Mouse (Mus musculus): ENCODE results near the gene Vcl.

Gene Vcl

GRCm38 (mm10) chr14:20928848-20929745 is at the start of gene Vcl:
Gene Vcl (plus strand): TSS chr14:20929398.
- DNase-seq = peak; percentile 99

DNA sequence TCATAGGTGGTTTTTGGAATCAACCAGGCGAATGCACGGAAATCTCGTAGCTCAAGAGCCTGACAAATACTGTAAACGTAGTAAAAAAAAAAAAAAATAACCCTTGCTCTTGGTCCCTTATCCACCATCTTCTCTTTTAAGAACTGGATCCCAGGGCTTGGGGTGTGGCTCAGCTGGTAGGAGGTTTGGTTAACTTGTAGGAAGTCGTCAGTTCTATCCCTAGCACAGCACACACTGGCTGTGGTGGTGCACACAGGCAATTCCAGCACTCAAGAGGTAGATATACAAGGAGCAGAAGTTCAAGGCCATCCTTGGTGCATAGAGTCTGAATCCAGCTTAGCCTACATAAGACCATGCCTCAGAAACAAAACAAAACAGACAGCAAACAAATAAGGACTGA is 44.5 kb upstream of the Vcl start:
- no peak for DNase-seq

- DNase-seq = peak; percentile 63
Observed at GRCm38 (mm10) chr14:20885091-20885888, 43.9 kb upstream of the Vcl start.

GRCm38 (mm10) chr14:20886266-20886665 is 42.9 kb upstream of the Vcl start:
- peak; percentile 76 for DNase-seq

DNA sequence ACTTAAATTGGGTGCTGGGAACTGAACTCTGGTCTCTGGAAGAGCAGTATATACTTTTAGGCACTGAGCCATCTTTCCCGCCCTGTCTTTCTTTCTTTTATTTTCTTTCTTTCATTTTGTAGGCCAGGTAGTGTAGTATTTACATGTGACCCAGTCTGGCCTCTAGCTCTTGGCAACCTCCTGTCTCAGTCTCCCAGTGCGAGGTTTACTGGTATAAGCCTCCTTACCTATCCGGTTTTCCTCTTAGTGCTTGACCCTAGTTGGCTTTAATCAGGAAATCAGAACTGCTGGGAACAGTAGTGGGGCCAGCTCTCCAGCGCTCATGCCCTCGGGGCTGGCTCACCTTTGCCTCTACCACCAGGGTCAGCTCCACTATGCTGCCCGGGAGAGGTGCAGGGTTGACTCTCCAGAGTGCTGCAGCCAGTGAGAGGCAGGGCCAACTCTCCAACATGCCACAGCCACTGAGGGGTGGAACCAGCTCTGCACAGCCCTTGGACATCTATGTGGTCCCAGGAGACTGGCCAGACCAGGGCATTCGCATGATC is 41.6 kb upstream of the Vcl start:
- DNase-seq = no peak

- peak; percentile 44 for DNase-seq
Observed at GRCm38 (mm10) chr14:20891941-20892402, 37.2 kb upstream of the Vcl start.

DNA sequence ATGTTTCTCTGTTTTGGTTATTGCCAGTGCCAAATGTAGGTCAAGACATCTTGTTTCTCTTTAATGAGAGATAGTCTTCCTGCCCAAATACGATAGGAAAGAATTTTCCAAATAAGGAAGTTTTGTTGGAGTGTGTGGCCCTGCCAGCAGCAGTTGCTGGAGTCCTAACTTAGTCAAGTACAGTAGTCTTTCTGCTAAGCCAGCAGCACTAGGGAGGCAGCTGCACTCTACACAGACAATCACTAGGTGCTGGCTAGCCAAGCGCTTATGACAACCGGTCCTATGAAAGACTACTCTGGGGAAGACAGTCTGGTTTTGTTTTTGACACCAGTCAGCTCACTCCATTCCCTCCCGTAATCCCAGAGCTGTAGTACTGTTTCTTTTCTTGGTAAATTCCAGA is 35.4 kb upstream of the Vcl start:
- no peak for DNase-seq

GRCm38 (mm10) chr14:20901267-20901666 is 27.9 kb upstream of the Vcl start:
- no peak for DNase-seq

GRCm38 (mm10) chr14:20903137-20903536 is 26.1 kb upstream of the Vcl start:
- DNase-seq = no peak

DNA sequence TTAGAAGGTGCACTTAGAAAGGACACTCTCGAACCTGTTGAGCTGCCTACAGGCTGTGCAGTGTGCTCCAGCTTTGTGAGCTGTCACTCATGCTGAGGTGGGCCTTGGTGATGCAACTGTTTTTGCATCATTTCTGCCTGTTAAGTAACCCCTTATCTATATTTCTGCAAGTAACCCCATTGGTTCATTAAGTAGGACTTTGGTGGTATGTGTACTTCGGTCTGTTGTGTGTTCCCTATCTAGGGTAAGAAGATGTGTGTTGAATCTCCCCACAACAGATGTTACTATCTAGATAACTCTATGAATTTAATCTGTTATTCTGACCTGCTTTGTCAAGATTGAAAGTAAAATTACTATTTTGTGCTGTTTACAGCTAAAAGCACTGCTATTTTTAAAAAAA is 17.4 kb upstream of the Vcl start:
- no peak for DNase-seq

DNA sequence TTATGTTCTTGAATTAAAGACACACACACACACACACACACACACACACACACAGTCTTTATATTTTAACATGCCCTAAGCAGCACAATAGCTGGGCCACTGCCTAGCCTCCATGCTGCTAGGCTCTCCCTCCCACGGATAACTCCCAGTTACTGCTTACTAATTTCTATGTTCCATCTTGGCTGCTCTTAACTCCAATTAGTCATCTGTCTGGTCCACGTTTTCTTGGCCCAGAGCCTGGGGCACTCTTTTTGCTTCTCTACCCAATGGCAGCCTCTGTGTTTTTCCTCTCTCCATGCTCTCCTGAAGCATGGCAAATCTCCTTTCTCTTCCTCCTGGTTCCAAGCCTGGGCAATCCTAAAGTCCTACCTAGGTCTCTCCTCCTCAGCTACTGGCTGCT is 14.8 kb upstream of the Vcl start:
- DNase-seq = no peak

DNA sequence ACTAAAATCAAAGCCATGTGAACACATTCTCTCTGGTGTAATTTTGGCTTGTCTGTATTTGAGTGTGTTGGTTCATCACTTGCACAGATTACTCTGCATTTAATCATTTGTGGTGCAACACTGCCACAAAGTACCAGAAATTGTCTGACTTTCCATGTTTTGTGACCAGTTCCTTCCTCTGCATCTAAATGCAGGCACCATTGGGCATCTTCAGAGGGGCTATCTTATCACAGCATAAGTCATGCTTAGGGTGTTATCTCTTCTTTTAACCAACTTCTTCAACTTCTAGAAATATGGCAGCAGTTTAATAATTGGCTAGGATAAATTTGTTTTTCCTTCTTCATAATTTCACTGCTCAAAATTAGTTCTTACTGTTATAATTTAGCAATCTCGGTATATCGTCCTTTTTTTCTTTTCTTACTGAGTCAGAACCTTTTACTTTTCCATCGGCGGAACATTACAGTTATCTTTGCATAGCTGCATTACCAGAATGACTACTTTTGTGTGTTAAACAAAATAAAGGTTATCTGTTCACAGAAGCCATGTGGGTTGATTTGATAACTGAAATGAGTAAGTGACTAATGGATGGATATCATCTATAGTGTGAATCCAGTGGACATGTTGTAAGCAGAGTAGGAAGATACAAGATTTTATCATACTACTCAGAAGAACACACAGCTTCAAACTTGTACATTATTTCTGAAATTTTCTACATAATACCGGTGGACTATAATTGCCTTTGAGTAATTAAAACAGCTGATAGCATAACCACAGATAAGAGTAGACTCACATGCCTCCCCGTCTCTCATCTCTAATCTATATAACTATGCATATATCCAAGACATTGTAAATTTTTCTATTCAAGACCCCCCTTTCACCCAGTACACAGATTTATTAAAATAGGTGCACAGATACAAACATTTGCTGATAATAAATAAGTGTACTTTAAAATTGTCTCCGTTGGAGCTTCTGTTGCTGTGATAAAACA is 12.3 kb upstream of the Vcl start:
- no peak for DNase-seq

GRCm38 (mm10) chr14:20924071-20924789 is 5.0 kb upstream of the Vcl start:
- no peak for DNase-seq

DNA sequence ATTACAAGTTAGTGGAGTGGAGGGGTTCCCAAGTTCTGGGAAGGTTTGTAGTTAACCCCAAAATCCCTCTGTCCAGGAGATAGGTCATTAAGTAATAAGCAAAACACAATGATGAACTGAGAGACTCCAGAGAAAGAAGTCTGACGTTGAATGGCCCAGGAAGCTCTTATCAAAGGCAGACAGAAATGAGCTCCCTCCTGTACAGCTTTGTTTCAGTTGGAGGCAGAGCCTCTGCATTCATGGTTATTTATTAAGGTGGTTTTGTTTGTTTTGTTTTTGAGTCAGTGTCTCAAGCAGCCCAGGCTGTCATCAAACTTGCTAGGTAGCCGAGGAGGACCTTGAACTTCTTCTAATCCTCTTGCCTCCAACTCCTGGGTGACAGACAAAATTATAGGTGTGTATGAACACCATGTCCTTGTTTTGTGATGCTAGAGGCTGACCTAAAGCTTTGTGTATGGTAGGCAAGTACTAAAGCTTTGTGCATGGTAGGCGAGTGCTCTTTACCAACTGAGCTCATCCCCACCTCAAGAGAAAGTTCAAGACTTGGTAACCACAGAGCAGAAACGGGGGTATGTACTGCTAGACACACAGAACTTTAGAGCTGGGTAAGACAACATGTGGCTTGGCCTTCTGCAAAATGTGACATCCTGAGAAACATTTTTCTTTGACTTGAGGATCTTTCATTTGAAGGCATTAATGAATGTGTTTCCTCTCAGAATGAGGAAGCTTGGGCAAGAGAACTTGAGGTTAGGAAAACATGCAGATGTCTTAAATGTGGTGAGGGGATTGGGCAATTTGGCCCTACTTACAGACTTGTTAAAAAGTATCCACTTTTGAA is 1.5 kb upstream of the Vcl start:
- no peak for DNase-seq

DNA sequence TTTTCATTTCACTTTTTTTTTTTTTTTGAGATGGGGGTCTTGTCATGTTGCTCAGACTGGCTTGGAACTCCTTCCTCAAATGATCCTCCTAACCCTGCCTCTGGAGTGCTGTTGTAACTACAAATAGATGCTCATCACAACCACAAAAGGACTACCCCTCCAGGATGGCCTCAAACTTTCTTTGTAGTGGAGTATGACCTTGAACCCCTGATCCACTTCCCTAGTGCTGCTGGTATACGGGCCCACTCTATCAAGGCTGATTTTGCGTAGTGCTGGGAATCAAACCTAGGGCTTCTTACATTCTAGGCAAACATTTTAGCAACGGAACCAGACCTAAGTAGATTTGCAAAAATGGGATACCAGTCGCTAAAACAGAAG is 901 bp upstream of the Vcl start:
- no peak for DNase-seq

DNA sequence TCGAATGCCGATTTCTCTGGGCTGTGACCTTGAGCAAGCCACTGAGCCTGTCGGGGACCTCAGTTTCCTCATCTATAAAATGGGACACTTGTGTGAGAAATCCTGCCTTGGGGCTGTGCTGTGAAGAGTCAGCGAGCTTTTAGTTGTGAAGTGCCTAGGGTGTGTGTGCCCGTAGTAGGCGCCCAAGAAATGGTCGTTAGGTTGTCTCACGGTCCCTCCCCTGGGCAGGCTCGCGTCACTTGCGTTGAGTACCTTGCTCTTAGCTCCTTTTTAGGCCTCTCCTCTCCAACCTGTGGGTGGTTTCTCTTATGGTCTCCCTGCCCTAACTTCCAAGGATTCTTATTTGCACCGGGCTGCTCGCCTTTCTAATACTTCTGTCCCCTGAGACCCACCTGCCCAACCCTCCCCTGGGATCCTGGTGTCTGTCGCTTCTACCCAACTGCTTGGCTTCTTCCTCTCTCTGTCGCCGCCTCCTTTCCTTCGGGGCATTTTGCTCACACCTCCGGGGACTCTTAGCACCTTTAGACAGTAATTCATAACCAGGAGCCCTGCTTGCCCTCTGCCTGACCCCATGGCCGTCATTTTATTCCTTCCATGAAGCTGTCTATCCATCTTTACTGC is 726 bp downstream of the Vcl start:
- peak; percentile 51 for DNase-seq

GRCm38 (mm10) chr14:20930481-20931391 is 1.5 kb downstream of the Vcl start:
- DNase-seq = peak; percentile 21

GRCm38 (mm10) chr14:20938424-20938823 is 9.2 kb downstream of the Vcl start:
- no peak for DNase-seq

- no peak for DNase-seq
Observed at GRCm38 (mm10) chr14:20938860-20939259, 9.7 kb downstream of the Vcl start.
